Mouse (Mus musculus): Measurements from ENCODE around the gene Duox1. TPM values are rescaled to one million over a fixed set of nuclear protein-coding genes. Genes with fewer than 3 reads are reported as not detected.

Duox1 gene
- polyA plus RNA-seq, 1 experiment from 2014 or later: 0.12 TPM

GRCm38 (mm10) chr2:122366706-122367105 lies 51.2 kb downstream of the Duox1 start:
- DNase-seq (ENCODE audit: low spot score) (no peak), ATAC-seq (ENCODE audit: low FRiP score) (no peak)
- WGBS: 25% methylated on average over 5 of the region's 5 CpGs
- Histone ChIP-seq H3K4me2 (replicated peaks) (peak overlapping the region; percentile 84), H3K9me3 (ENCODE audit: control insufficient read depth, low read length) (no peaks in the 10 kb centered on the region), H3K4me3 (replicated peaks; ENCODE audit: low read length) (peak overlapping the region; percentile 95), H3K4me1 (replicated peaks; ENCODE audit: control insufficient read depth, insufficient read depth, low read length) (peaks cover 34% of the 10 kb centered on the region), H3K27me3 (ENCODE audit: control insufficient read depth, insufficient read depth, low read length) (peaks cover 4% of the 10 kb centered on the region; the same call in 1 of the 2 replicates), H3K36me3 (replicated peaks; ENCODE audit: control insufficient read depth, insufficient read depth) (no peaks in the 10 kb centered on the region), H3K9ac (peak overlapping the region; percentile 96; the same call in 1 of the 2 replicates), H3K27ac (peak overlapping the region; percentile 56; the same call in 1 of the 2 replicates)

GRCm38 (mm10) chr2:122367181-122367580 lies 51.7 kb downstream of the Duox1 start:
- Histone ChIP-seq H3K27ac (peak overlapping the region; percentile 56; the same call in 1 of the 2 replicates), H3K4me2 (replicated peaks) (peak overlapping the region; percentile 84), H3K4me1 (replicated peaks; ENCODE audit: control insufficient read depth, insufficient read depth, low read length) (peaks cover 34% of the 10 kb centered on the region), H3K9me3 (ENCODE audit: control insufficient read depth, low read length) (no peaks in the 10 kb centered on the region), H3K4me3 (replicated peaks; ENCODE audit: low read length) (peak overlapping the region; percentile 95), H3K9ac (peak overlapping the region; percentile 96), H3K36me3 (replicated peaks; ENCODE audit: control insufficient read depth, insufficient read depth) (no peaks in the 10 kb centered on the region), H3K27me3 (ENCODE audit: control insufficient read depth, insufficient read depth, low read length) (peaks cover 4% of the 10 kb centered on the region; the same call in 1 of the 2 replicates)
- 24% methylated on average over 4 of the region's 4 CpGs for WGBS
- ATAC-seq (ENCODE audit: low FRiP score) (no peak), DNase-seq (ENCODE audit: low spot score) (no peak)

GRCm38 (mm10) chr2:122367701-122368080 lies 52.2 kb downstream of the Duox1 start:
- Histone ChIP-seq H3K27me3 (ENCODE audit: control insufficient read depth, insufficient read depth, low read length) (peaks cover 4% of the 10 kb centered on the region; the same call in 1 of the 2 replicates), H3K9ac (peak overlapping the region; percentile 96), H3K4me3 (replicated peaks; ENCODE audit: low read length) (peak overlapping the region; percentile 95), H3K4me2 (replicated peaks) (peak overlapping the region; percentile 84), H3K27ac (no peak overlapping the region), H3K9me3 (ENCODE audit: control insufficient read depth, low read length) (no peaks in the 10 kb centered on the region), H3K4me1 (replicated peaks; ENCODE audit: control insufficient read depth, insufficient read depth, low read length) (peaks cover 34% of the 10 kb centered on the region), H3K36me3 (replicated peaks; ENCODE audit: control insufficient read depth, insufficient read depth) (no peaks in the 10 kb centered on the region)
- ATAC-seq (ENCODE audit: low FRiP score): no peak
- WGBS: 6% methylated on average over 4 of the region's 4 CpGs
- no peak for DNase-seq (ENCODE audit: low spot score)

GRCm38 (mm10) chr2:122368081-122368971 lies 52.9 kb downstream of the Duox1 start:
- 1% methylated on average over 39 of the region's 55 CpGs for WGBS
- Histone ChIP-seq H3K4me1 (replicated peaks; ENCODE audit: control insufficient read depth, insufficient read depth, low read length) (peaks cover 34% of the 10 kb centered on the region), H3K4me2 (replicated peaks) (peak overlapping the region; percentile 84), H3K4me3 (replicated peaks; ENCODE audit: low read length) (peak overlapping the region; percentile 95), H3K9me3 (ENCODE audit: control insufficient read depth, low read length) (no peaks in the 10 kb centered on the region), H3K36me3 (replicated peaks; ENCODE audit: control insufficient read depth, insufficient read depth) (no peaks in the 10 kb centered on the region), H3K27me3 (ENCODE audit: control insufficient read depth, insufficient read depth, low read length) (peaks cover 4% of the 10 kb centered on the region; the same call in 1 of the 2 replicates), H3K9ac (peak overlapping the region; percentile 96), H3K27ac (peak overlapping the region; percentile 61)
- ATAC-seq (ENCODE audit: low FRiP score): peak; percentile 47
- DNase-seq (ENCODE audit: low spot score): no peak

- DNase-seq (ENCODE audit: low spot score): peak; percentile 83
- Histone ChIP-seq H3K4me2 (replicated peaks) (peak within 1 kb of the TSS; percentile 84), H3K36me3 (replicated peaks; ENCODE audit: control insufficient read depth, insufficient read depth) (no peaks in the 10 kb centered on the region), H3K27me3 (ENCODE audit: control insufficient read depth, insufficient read depth, low read length) (peaks cover 4% of the 10 kb centered on the region; the same call in 1 of the 2 replicates), H3K4me3 (replicated peaks; ENCODE audit: low read length) (peak within 1 kb of the TSS; percentile 95), H3K9ac (peak within 1 kb of the TSS; percentile 96), H3K4me1 (replicated peaks; ENCODE audit: control insufficient read depth, insufficient read depth, low read length) (peaks cover 34% of the 10 kb centered on the region), H3K27ac (peak within 1 kb of the TSS; percentile 61), H3K9me3 (ENCODE audit: control insufficient read depth, low read length) (no peaks in the 10 kb centered on the region)
- peak; percentile 90 for ATAC-seq (ENCODE audit: low FRiP score)
- 1% methylated on average over 36 of the region's 54 CpGs for WGBS
Measured at GRCm38 (mm10) chr2:122368995-122369739, 53.7 kb downstream of the Duox1 start, which contains the start of gene Shf. Gene Shf (minus strand): TSS chr2:122369162.

DNA sequence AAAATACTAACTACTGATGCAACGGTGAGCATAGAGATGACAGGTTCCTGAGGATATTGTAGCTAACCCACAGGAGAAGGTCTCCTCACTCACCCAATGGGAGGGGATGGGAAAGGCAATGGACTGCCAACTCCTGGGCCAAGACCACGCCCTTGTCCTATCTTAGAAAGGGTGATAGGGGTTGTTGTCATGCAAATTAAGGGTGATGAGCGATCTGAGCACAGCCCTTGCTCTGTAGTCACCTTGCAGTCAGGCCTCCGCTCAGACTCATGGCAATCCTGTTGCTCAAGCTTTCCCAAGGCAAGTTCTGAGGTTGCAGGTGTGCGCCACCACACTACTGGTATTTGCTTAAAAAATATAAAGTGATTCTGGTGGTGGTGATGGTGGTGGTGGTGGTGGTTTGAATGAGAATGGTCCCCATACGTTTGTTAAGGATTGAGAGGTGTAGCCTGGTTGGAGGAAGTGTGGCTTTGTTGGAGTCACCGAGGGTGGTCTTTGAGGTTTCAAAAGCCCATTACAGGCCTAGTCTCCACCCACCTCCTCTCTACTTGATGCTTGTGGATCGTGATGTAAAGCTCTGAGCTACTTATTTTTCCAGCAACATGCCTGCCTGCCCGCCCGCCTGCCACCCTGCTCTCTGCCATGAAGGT lies 54.8 kb downstream of the Duox1 start:
- Histone ChIP-seq H3K9ac (no peak overlapping the region), H3K9me3 (ENCODE audit: control insufficient read depth, low read length) (no peaks in the 10 kb centered on the region), H3K4me3 (replicated peaks; ENCODE audit: low read length) (0 out of 2 replicates have a peak overlapping the region, but pooled peaks have one; percentile 95), H3K27me3 (ENCODE audit: control insufficient read depth, insufficient read depth, low read length) (peaks cover 4% of the 10 kb centered on the region; the same call in 1 of the 2 replicates), H3K27ac (no peak overlapping the region), H3K4me1 (replicated peaks; ENCODE audit: control insufficient read depth, insufficient read depth, low read length) (peaks cover 34% of the 10 kb centered on the region), H3K36me3 (replicated peaks; ENCODE audit: control insufficient read depth, insufficient read depth) (no peaks in the 10 kb centered on the region), H3K4me2 (replicated peaks) (peak overlapping the region; percentile 84; the same call in 1 of the 2 replicates)
- DNase-seq (ENCODE audit: low spot score): no peak
- WGBS: 29% methylated on average over 10 of the region's 10 CpGs
- ATAC-seq (ENCODE audit: low FRiP score): no peak

- Histone ChIP-seq H3K9me3 (ENCODE audit: control insufficient read depth, low read length) (no peaks in the 10 kb centered on the region), H3K4me2 (replicated peaks) (no peak overlapping the region), H3K4me1 (replicated peaks; ENCODE audit: control insufficient read depth, insufficient read depth, low read length) (peaks cover 16% of the 10 kb centered on the region), H3K27me3 (ENCODE audit: control insufficient read depth, insufficient read depth, low read length) (peaks cover 4% of the 10 kb centered on the region; the same call in 1 of the 2 replicates), H3K4me3 (replicated peaks; ENCODE audit: low read length) (no peak overlapping the region), H3K9ac (no peak overlapping the region), H3K36me3 (replicated peaks; ENCODE audit: control insufficient read depth, insufficient read depth) (no peaks in the 10 kb centered on the region), H3K27ac (no peak overlapping the region)
- no peak for DNase-seq (ENCODE audit: low spot score)
- WGBS: 75% methylated on average over 3 of the region's 3 CpGs
- no peak for ATAC-seq (ENCODE audit: low FRiP score)
Measured at GRCm38 (mm10) chr2:122372067-122372466, 56.6 kb downstream of the Duox1 start.

- DNase-seq (ENCODE audit: low spot score) (no peak), ATAC-seq (ENCODE audit: low FRiP score) (no peak)
- H3K4me2 ChIP-seq (replicated peaks): no peak overlapping the region
- no peak overlapping the region for H3K9ac ChIP-seq
- WGBS: 81% methylated on average over 1 of the region's 1 CpGs
- peaks cover 11% of the 10 kb centered on the region for H3K4me1 ChIP-seq (replicated peaks; ENCODE audit: control insufficient read depth, insufficient read depth, low read length)
- no peak overlapping the region for H3K27ac ChIP-seq
- H3K27me3 ChIP-seq (ENCODE audit: control insufficient read depth, insufficient read depth, low read length): peaks cover 4% of the 10 kb centered on the region; the same call in 1 of the 2 replicates
- H3K4me3 ChIP-seq (replicated peaks; ENCODE audit: low read length): no peak overlapping the region
- H3K36me3 ChIP-seq (replicated peaks; ENCODE audit: control insufficient read depth, insufficient read depth): no peaks in the 10 kb centered on the region
- H3K9me3 ChIP-seq (ENCODE audit: control insufficient read depth, low read length): no peaks in the 10 kb centered on the region
Measured at GRCm38 (mm10) chr2:122372541-122372940, 57.1 kb downstream of the Duox1 start.

Data from hindbrain, embryonic 14.5 days (tissue).